ENCODE assay signal across 20 mouse cellular contexts in the genomic region with DNA sequence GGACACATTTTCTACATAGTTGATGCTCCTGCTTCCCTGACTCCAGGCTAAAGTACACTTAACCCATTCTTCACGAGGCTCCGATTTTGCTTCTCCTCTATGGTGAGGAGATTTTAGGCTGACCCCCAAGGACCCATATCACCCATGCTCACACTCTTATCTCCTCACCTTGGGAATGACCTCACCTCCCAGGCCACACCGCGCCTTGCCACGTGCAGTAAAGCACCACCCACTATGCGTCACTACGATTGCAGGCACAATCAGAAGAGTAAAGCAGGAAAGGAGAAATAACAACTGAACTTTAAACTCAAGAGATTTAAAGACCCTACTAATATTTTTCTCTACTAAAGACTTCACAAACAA.
"Had no signal": no experiment of that assay in that cellular context is flagged by ENCODE, and none has a peak within 500 bp of the region (broad histone marks: within the 10 kb centered on the region; RNA-seq: fewer than 3 reads in every experiment).

No protein-coding gene starts in this region.

- H3K27ac ChIP-seq: limb, embryonic 10.5 days; limb, embryonic 12.5 days; limb, embryonic 13.5 days; limb, embryonic 15.5 days; liver, embryonic 12.5 days; liver, embryonic 13.5 days; liver, embryonic 14.5 days; liver, embryonic 15.5 days; lung, embryonic 15.5 days; macrophage; midbrain, embryonic 10.5 days; midbrain, embryonic 12.5 days; midbrain, embryonic 13.5 days; midbrain, embryonic 15.5 days had no signal

- H3K9me3 ChIP-seq: limb, embryonic 10.5 days; limb, embryonic 12.5 days; limb, embryonic 13.5 days; limb, embryonic 15.5 days; liver, embryonic 12.5 days; liver, embryonic 13.5 days; liver, embryonic 15.5 days; lung, embryonic 15.5 days; megakaryocyte, embryonic 14.5 days; midbrain, embryonic 10.5 days; midbrain, embryonic 12.5 days; midbrain, embryonic 13.5 days; midbrain, embryonic 15.5 days had no signal

- H3K27me3 ChIP-seq: limb, embryonic 12.5 days; limb, embryonic 13.5 days; limb, embryonic 15.5 days; liver, embryonic 12.5 days; liver, embryonic 13.5 days; liver, embryonic 15.5 days; lung, embryonic 15.5 days; midbrain, embryonic 12.5 days; midbrain, embryonic 13.5 days; midbrain, embryonic 15.5 days had no signal

- H3K9ac ChIP-seq: limb, embryonic 12.5 days; limb, embryonic 13.5 days; limb, embryonic 15.5 days; liver, embryonic 12.5 days; liver, embryonic 13.5 days; liver, embryonic 14.5 days; liver, embryonic 15.5 days; liver, postnatal 0 days; lung, embryonic 14.5 days; lung, embryonic 15.5 days; midbrain, embryonic 12.5 days; midbrain, embryonic 13.5 days; midbrain, embryonic 15.5 days had no signal

- H3K4me3 ChIP-seq: limb, embryonic 10.5 days; limb, embryonic 12.5 days; limb, embryonic 13.5 days; limb, embryonic 15.5 days; liver, embryonic 12.5 days; liver, embryonic 13.5 days; liver, embryonic 15.5 days; lung, embryonic 15.5 days; megakaryocyte, embryonic 14.5 days; midbrain, embryonic 10.5 days; midbrain, embryonic 12.5 days; midbrain, embryonic 13.5 days; midbrain, embryonic 15.5 days; myocyte had no signal

- H3K36me3 ChIP-seq: limb, embryonic 15.5 days; liver, embryonic 15.5 days; midbrain, embryonic 15.5 days had no signal

- H3K4me1 ChIP-seq: limb, embryonic 15.5 days; midbrain, embryonic 10.5 days; midbrain, embryonic 12.5 days; midbrain, embryonic 13.5 days; midbrain, embryonic 15.5 days had no signal

- H3K4me2 ChIP-seq: limb, embryonic 12.5 days; limb, embryonic 13.5 days; limb, embryonic 15.5 days; liver, embryonic 11.5 days; liver, embryonic 12.5 days; liver, embryonic 13.5 days; liver, embryonic 15.5 days; lung, embryonic 14.5 days; lung, embryonic 15.5 days; midbrain, embryonic 11.5 days; midbrain, embryonic 12.5 days; midbrain, embryonic 13.5 days; midbrain, embryonic 15.5 days had no signal
